Mouse (Mus musculus) lung, postnatal 25 days (tissue): ENCODE data around the gene Grhpr.
"Not testable (repeated sequence)": the region's sequence is repeated elsewhere in the genome, so short reads cannot be mapped to it uniquely, and the experiment has no call there.

Source experiments
- DNase-seq: peaks from one replicate; pipeline ENCODE4 v3.0.0; 2022; ENCODE audit warnings: low spot score

Gene Grhpr

DNA sequence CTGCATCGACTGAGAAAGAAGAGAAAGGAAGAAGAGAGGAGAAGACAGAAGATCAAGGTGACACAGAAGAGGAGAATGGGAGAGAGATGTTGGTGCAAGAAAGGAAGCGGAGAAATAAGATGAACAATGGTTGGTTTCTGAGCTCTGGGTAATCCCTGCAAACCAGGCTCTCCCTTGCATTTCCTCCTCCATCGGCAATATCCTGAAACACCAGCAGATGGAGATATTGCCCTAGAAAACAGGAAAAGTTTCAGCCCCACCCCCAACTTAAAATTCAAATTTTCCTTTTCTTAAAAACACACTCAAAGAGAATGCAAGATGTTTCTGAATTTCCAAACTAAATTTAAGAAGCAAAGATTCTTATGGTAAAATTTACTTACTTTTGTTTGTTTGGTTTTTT, 34.4 kb downstream of the Grhpr start:
- DNase-seq = peak; percentile 69

DNA sequence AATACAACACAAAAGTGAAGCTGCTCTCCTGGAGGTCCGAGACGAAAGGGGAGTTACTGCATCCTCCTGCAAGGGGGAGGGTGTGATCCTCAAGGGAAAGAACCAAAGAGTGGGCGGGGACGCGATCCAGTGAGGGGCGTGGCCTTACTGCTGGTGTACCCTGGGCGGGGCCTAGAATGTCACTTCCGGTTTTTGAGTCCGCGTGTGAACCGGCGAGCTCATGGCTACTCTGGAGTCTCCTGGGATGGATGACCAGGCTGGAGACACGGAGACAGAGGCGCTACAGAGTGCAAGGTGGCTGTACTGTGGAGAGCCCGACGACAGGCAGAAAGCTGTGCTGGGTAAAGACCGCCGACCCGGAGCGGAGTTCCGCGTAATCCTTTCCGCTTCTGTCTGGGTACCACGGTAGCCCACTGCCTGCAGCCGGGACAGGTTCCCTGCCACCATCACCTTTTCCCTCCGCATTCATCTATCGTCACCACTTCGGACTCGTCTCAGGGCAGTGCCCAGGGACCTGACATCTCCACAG, 37.3 kb downstream of the Grhpr start, which contains the start of gene Polr1e:
TSS of gene Polr1e (plus strand) at position 132 of the 529 bp plus-strand sequence.
- DNase-seq = peak; percentile 96

DNA sequence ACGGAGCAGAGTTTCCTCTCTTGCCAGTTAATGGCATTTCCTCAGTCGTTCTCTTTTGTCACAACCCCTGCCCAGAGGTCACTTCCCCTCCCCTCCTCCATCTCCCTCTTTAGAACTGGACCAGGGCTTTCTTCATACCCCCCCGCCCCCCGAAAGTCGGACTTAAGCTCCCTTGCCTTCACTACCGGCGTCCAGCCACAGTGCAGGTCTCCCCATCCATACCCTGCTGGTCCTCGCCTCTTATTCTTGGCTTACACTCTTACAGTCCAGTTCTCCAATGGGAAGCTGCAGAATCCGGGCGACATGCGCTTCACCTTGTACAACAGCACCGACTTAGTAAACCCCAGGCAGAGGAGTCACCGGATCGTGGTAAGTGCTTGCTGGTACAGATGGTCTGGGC, 37.8 kb downstream of the Grhpr start:
- DNase-seq = no peak

DNA sequence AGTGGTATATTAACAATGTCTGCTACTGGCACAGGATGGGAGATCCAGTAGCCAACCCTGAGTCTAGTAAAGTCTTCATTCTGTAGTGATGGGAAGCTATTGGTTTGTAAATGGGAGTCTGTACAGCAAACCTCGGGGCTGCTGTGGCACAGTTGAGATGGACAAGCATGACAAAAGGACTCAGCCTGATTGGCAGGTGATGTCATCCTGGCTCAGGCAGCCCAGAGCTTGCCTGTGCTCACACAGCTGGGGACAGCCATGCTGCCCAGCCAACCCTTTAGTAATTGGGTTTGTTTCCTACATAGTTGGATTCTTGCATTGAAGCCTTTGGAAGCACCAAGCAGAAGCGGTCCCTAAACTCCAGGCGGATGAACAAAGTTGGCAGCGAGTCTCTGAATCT, 45.3 kb downstream of the Grhpr start:
- no peak for DNase-seq

DNA sequence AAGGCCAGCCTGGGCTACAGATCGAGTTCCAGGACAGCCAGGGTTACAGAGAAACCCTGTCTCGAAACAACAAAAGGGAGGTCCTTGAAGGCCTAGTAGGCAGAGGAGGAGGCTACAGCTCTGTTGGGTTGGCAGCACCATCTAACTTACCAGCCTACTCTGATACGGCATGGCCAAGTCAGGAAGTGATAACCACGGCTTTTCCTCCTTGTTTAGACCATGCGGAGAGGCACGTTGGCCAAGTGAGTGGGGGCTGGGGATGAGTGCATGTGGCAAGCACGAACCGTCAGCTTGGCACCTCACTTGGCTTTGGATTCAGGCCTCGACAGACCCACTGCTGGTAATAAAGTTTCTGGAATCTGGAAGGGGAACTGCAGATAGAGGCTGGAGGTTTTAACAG, 51.4 kb downstream of the Grhpr start:
- DNase-seq = no peak

DNA sequence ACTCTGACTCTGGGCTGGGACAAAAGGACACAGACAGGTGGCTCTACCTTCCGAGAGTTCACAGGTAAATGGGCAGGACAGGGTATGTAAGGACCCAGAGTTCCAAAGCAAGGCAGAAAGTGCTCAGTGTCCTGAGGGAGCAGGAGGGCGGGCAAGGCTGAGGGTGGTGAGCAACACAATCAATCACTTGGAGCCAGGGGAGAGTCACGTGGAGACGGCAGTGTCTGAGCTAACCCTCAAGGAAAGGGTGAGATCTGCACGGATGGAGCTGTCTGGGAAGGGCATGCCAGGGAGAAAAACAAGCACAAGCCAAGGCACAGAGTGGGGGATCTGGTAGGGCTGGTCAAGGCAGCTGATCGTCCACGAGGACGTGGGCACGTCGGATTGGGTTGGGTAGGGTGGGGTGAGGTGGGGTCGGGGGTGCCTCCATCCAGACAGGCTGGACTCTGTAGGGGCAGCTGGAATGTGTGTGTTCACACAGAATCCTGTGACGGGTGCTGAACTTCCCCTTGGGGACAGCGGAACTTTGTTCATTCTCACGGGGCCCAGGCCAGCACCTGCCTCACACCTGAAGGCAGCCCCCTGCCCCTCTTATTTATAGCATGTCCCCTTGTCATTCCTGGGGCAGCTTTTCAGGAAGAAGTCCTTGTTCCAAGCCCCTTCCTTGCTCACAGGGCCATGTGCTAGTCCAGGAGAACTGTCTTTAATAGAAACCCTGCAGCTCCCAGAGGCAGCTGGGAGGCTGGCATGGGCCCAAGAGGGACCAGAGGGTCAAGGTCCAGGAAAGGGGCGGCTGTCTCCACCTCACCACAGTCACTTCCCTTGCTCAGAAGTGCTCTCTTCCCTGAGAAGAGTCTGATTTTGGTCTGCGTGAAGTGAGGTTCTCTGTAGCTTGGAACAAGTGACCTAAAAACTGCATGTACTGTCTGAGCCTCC, 53.8 kb downstream of the Grhpr start:
- DNase-seq = no peak

DNA sequence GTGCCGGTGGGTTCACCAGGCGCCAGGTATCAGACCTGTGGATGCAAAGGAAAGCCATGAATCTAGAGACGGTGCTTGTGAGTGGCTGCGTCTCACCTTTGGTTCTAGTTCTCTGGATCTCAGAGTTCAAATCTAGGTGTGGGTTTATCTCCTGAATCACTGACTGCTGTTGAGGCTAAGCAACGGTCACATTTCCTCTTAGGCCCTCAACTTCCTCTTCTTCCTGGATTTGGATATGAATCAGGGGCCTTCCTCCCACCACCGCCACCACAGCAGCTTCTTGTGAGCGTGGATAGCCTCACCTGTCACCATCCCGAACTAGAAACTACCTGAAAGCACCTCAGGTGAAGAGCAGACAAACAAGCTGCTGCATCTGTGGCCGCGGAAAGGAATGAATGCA, 54.9 kb downstream of the Grhpr start:
- no peak for DNase-seq

DNA sequence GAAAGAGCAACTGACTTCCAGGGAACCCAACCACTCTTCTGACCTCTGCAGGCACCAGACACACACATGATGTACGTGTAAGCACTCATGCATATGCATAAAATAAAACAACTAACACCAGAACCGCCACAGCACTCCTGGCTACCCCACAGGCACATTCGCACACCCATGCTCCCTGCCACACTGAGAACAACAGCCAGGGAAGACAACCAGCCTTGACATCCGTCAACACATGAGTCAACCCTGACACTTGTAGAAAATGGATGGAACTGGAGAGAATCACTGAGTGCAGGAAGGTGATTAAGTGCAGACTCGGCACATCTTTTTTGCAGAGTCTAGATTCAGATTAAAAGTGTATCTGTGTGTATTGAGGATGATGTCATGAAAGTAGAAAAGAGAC, 55.4 kb downstream of the Grhpr start:
- no peak for DNase-seq

DNA sequence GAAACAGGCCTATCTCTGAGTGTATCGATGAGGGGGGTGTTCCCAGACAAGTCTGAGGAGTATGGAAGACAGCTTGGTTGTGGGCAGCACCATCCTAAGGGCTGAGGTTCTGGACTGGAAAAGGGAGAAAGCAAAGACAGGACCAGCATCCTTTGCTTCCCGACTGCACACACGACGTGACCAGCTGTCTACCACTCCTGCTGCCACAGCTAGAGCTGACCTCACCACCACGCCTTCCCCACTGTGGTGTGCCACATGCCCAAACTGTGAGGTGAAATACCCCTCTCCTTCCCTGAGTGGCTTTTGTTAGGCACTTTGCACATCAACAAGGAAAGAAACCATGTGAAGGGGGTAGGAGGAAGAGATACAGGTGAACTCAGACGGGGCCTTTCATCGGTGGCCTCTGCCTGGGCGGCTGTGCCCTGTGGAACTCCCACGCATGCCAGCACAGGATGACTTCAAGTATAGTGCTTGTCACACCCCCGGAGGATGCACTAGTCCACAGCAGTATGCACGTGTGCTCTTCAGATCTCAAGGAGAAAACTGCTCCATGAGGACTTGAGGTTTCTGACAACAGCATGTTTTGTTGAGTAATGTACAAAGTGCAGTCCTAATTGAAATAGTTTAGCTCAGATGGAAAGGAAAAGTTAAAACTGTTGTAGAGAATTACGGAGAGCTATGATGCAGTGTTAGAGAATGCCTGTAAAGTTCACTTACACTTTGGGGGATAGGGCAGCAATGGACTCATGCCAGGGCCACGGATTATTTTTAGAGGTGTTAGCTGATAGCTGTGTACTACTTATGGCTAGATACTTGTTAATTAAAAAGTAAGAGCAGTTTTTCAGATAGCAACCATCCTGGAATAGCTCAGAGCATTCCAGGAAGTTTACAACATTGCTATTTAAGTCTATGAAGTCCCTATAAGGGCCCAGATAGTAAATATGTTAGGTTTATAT, 56.5 kb downstream of the Grhpr start:
- no peak for DNase-seq

DNA sequence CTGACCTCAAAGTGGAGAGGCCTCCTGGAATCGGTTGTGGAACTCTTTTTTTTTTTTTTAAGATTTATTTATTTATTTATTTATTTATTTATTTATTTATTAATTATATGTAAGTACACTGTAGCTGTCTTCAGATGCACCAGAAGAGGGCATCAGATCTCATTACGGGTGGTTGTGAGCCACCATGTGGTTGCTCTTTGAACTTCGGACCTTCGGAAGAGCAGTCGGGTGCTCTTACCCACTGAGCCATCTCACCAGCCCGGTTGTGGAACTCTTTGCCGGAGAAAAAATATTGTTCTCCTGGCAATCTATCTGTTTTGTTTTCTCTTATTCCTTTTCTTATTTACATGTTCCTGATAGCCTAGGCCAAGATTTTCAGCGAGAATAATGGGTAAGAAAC, 57.7 kb downstream of the Grhpr start:
- DNase-seq = not testable (repeated sequence)

DNA sequence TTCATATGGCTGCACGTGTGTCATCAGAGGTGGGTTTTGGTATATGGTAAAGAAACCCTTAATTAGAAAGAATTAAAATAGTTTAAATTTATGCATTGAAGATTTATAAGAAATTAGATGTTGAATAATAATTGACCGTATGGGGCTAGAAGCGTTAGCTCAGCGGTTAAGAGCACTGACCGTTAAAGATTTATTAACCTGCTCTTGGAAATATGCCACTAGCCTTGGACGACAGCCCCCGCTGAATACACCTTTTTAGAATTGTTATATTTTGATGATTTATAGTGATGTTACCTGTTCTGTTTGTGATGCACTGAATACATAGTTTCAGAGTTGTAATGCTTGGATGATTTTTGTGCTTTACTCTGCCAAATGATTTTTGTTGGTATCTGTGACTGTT, 58.4 kb downstream of the Grhpr start:
- DNase-seq = not testable (repeated sequence)
